ENCODE assay signal across 21 mouse cellular contexts in genomic region chr4:134258354-134258753, GRCm38 (mm10). TPM values are rescaled to one million over a fixed set of nuclear protein-coding genes. Genes with fewer than 3 reads are reported as not detected.
A peak's percentile ranks its signal among the peaks of the same experiment; 100 is the strongest.
DNase-seq lines count a peak whose midpoint lies in the region; ATAC-seq and TF ChIP-seq lines count a peak whose summit lies in the region.
"Had no signal": no experiment of that assay in that cellular context is flagged by ENCODE, and none has a peak within 500 bp of the region (broad histone marks: within the 10 kb centered on the region; RNA-seq: fewer than 3 reads in every experiment).

No protein-coding gene starts in this region.

- H3K36me3 ChIP-seq in heart, embryonic 13.5 days: no peaks in the 10 kb centered on the region
- no peaks in the 10 kb centered on the region for H3K36me3 ChIP-seq in lung, embryonic 14.5 days (ENCODE audit: insufficient read depth)
- H3K36me3 ChIP-seq in lung, embryonic 15.5 days: no peaks in the 10 kb centered on the region
- H3K36me3 ChIP-seq: G1E; neural tube, embryonic 13.5 days had no signal

- TF ChIP-seq CTCF in lung, embryonic 14.5 days (IDR thresholded peaks at IDR 0.05; ENCODE audit: low read depth): no peak
- no peak for TF ChIP-seq CTCF in lung, adult 2 months (IDR thresholded peaks at IDR 0.05; ENCODE audit: insufficient read depth, low read length)

- peaks cover 17% of the 10 kb centered on the region for H3K27me3 ChIP-seq in heart, embryonic 13.5 days (replicated peaks)
- H3K27me3 ChIP-seq in lung, embryonic 14.5 days (ENCODE audit: insufficient read depth, low read length): peaks cover 6% of the 10 kb centered on the region
- H3K27me3 ChIP-seq in lung, embryonic 15.5 days: peaks cover 14% of the 10 kb centered on the region

- H3K27ac ChIP-seq in heart, embryonic 13.5 days (replicated peaks): 0 out of 2 replicates have a peak overlapping the region, but pooled peaks have one; percentile 2
- H3K27ac ChIP-seq in lung, embryonic 14.5 days (ENCODE audit: low read depth): peak overlapping the region; percentile 13; the same call in 1 of the 2 replicates
- H3K27ac ChIP-seq in lung, embryonic 15.5 days: peak overlapping the region; percentile 70; the same call in 1 of the 2 replicates
- H3K27ac ChIP-seq: neural tube, embryonic 13.5 days had no signal

- no peaks in the 10 kb centered on the region for H3K9me3 ChIP-seq in heart, embryonic 13.5 days
- H3K9me3 ChIP-seq in lung, embryonic 14.5 days (ENCODE audit: low read depth, low read length): no peaks in the 10 kb centered on the region
- no peaks in the 10 kb centered on the region for H3K9me3 ChIP-seq in lung, embryonic 15.5 days
- H3K9me3 ChIP-seq: neural tube, embryonic 13.5 days had no signal

- no peak for TF ChIP-seq POLR2A in lung, adult 2 months (IDR thresholded peaks at IDR 0.05; ENCODE audit: borderline replicate concordance, extremely low read depth, low read depth, low read length)

- H3K4me3 ChIP-seq in heart, embryonic 13.5 days: no peak overlapping the region
- no peak overlapping the region for H3K4me3 ChIP-seq in lung, embryonic 14.5 days (ENCODE audit: low read depth, low read length)
- H3K4me3 ChIP-seq in lung, adult 2 months (replicated peaks; ENCODE audit: extremely low read depth, low read depth, low read length): no peak overlapping the region
- H3K4me3 ChIP-seq in lung, embryonic 15.5 days: no peak overlapping the region
- H3K4me3 ChIP-seq: neural tube, embryonic 13.5 days had no signal

- intact Hi-C loops in heart, postnatal 36 days (cut with DNase I): no loop called here

- no peak for DNase-seq in heart, postnatal 36 days
- DNase-seq in lung, embryonic 14.5 days: peak; percentile 54
- DNase-seq in lung, adult 2 months: no peak
- DNase-seq in naive thymus-derived CD4-positive, alpha-beta T cell, adult 2 months (ENCODE audit: low read depth): peak; percentile 34
- no peak for DNase-seq in cerebellum, adult 9-11 months
- DNase-seq: cerebellum, postnatal 25 days; heart, postnatal 14 days; kidney, postnatal 14 days; layer of hippocampus, adult 9-11 months; liver had no signal

- ATAC-seq in heart, embryonic 13.5 days (ENCODE audit: extremely low read depth, insufficient number of reproducible peaks, low FRiP score, low TSS enrichment): no peak
- ATAC-seq in lung, embryonic 14.5 days (ENCODE audit: insufficient read depth): no peak
- ATAC-seq in lung, embryonic 15.5 days (ENCODE audit: borderline replicate concordance, extremely low read depth, low FRiP score, low TSS enrichment): no peak
- ATAC-seq: hindbrain, embryonic 16.5 days had no signal

- 66% methylated on average over 11 of the region's 11 CpGs for WGBS in heart, embryonic 13.5 days
- WGBS in lung, embryonic 14.5 days: 40% methylated on average over 11 of the region's 11 CpGs
- WGBS in lung, adult 2 months: 21% methylated on average over 11 of the region's 11 CpGs
- WGBS in lung, embryonic 15.5 days: 37% methylated on average over 11 of the region's 11 CpGs

- H3K4me1 ChIP-seq in heart, embryonic 13.5 days: peaks cover 47% of the 10 kb centered on the region
- H3K4me1 ChIP-seq in lung, embryonic 14.5 days (ENCODE audit: insufficient read depth): 0 out of 2 replicates have a peak, but pooled peaks cover 4% of the 10 kb centered on the region
- H3K4me1 ChIP-seq in lung, adult 2 months (ENCODE audit: control insufficient read depth, insufficient read depth, low read length): peaks cover 4% of the 10 kb centered on the region
- H3K4me1 ChIP-seq in lung, embryonic 15.5 days: peaks cover 44% of the 10 kb centered on the region

- no peak overlapping the region for H3K4me2 ChIP-seq in heart, embryonic 13.5 days
- no peak overlapping the region; the same call in 1 of the 2 replicates for H3K4me2 ChIP-seq in lung, embryonic 14.5 days
- peak overlapping the region; percentile 6; the same call in 1 of the 2 replicates for H3K4me2 ChIP-seq in lung, embryonic 15.5 days
- H3K4me2 ChIP-seq: neural tube, embryonic 13.5 days had no signal

- no peak overlapping the region for H3K9ac ChIP-seq in heart, embryonic 13.5 days
- H3K9ac ChIP-seq in lung, embryonic 14.5 days: no peak overlapping the region
- H3K9ac ChIP-seq in lung, embryonic 15.5 days: no peak overlapping the region
- H3K9ac ChIP-seq: neural tube, embryonic 13.5 days had no signal

RNA-seq across cellular contexts. Expression of gene Grrp1, which starts 4.4 kb away (rescaled TPM):
- polyA plus RNA-seq in heart, embryonic 13.5 days (2015; fragmentation: Nextera tagmentation; extraction: Ambion mirVana): 4.3 and 5.0 TPM in 2 replicates
- 1 to 10 TPM; 6.1 to 9.5 TPM for total RNA-seq in heart, postnatal 36 days (2021)
- polyA plus RNA-seq in lung, embryonic 14.5 days (2014; fragmentation: Nextera tagmentation; extraction: Ambion mirVana): 10.2 and 11.6 TPM in 2 replicates
- 37.9 and 61.1 TPM in 2 replicates for polyA plus RNA-seq in lung, adult 2 months (2012; rRNA removed)
- polyA plus RNA-seq in lung, embryonic 15.5 days (2015; fragmentation: Nextera tagmentation; extraction: Ambion mirVana): 11.0 and 12.5 TPM in 2 replicates
- total RNA-seq: G1E; megakaryocyte, adult 5-6 weeks had no signal
- polyA plus RNA-seq: G1E had no signal

RNA-seq across cellular contexts. Expression of gene Gm30191, which starts 11.6 kb away (rescaled TPM):
- polyA plus RNA-seq in heart, embryonic 13.5 days (2015; fragmentation: Nextera tagmentation; extraction: Ambion mirVana): not detected in 2 replicates
- not detected for total RNA-seq in heart, postnatal 36 days (2021)
- polyA plus RNA-seq in lung, embryonic 14.5 days (2014; fragmentation: Nextera tagmentation; extraction: Ambion mirVana): not detected in 2 replicates
- polyA plus RNA-seq in lung, adult 2 months (2012; rRNA removed): not detected in 2 replicates
- polyA plus RNA-seq in lung, embryonic 15.5 days (2015; fragmentation: Nextera tagmentation; extraction: Ambion mirVana): not detected in 2 replicates
- total RNA-seq: adrenal gland, adult 18-20 months; G1E; gastrocnemius, postnatal 4 days; heart, postnatal 14 days; left cerebral cortex, postnatal 14 days; megakaryocyte, adult 5-6 weeks; midbrain, postnatal 0 days had no signal
- polyA plus RNA-seq: embryonic facial prominence, embryonic 11.5 days; G1E; neural tube, embryonic 13.5 days had no signal

RNA-seq across cellular contexts. Expression of gene Zfp593, which starts 13.0 kb away (rescaled TPM):
- polyA plus RNA-seq in heart, embryonic 13.5 days (2015; fragmentation: Nextera tagmentation; extraction: Ambion mirVana): 9.2 and 9.9 TPM in 2 replicates
- 1 to 10 TPM; 2.6 to 3.7 TPM for total RNA-seq in heart, postnatal 36 days (2021)
- polyA plus RNA-seq in lung, embryonic 14.5 days (2014; fragmentation: Nextera tagmentation; extraction: Ambion mirVana): 16.4 and 17.5 TPM in 2 replicates
- 7.2 and 7.5 TPM in 2 replicates for polyA plus RNA-seq in lung, adult 2 months (2012; rRNA removed)
- polyA plus RNA-seq in lung, embryonic 15.5 days (2015; fragmentation: Nextera tagmentation; extraction: Ambion mirVana): 15.2 and 15.9 TPM in 2 replicates

RNA-seq across cellular contexts. Expression of gene E130218I03Rik, which starts 14.9 kb away (rescaled TPM):
- 0.17 and 0.21 TPM in 2 replicates for polyA plus RNA-seq in heart, embryonic 13.5 days (2015; fragmentation: Nextera tagmentation; extraction: Ambion mirVana)
- total RNA-seq in heart, postnatal 36 days (2021): not detected
- polyA plus RNA-seq in lung, embryonic 14.5 days (2014; fragmentation: Nextera tagmentation; extraction: Ambion mirVana): 0.29 and 0.41 TPM in 2 replicates
- not detected in 2 replicates for polyA plus RNA-seq in lung, adult 2 months (2012; rRNA removed)
- 0.45 and 0.52 TPM in 2 replicates for polyA plus RNA-seq in lung, embryonic 15.5 days (2015; fragmentation: Nextera tagmentation; extraction: Ambion mirVana)
- total RNA-seq: adrenal gland, adult 18-20 months; gastrocnemius, postnatal 4 days; heart, postnatal 14 days; left cerebral cortex, postnatal 14 days; megakaryocyte, adult 5-6 weeks; midbrain, postnatal 0 days had no signal

RNA-seq across cellular contexts. Expression of gene Cnksr1, which starts 20.2 kb away (rescaled TPM):
- polyA plus RNA-seq in heart, embryonic 13.5 days (2015; fragmentation: Nextera tagmentation; extraction: Ambion mirVana): 1.3 and 1.5 TPM in 2 replicates
- 1 to 10 TPM; 4.7 to 5.5 TPM for total RNA-seq in heart, postnatal 36 days (2021)
- 6.2 TPM in 2 replicates for polyA plus RNA-seq in lung, embryonic 14.5 days (2014; fragmentation: Nextera tagmentation; extraction: Ambion mirVana)
- polyA plus RNA-seq in lung, adult 2 months (2012; rRNA removed): 13.8 and 15.8 TPM in 2 replicates
- polyA plus RNA-seq in lung, embryonic 15.5 days (2015; fragmentation: Nextera tagmentation; extraction: Ambion mirVana): 10.1 and 10.9 TPM in 2 replicates
- total RNA-seq: megakaryocyte, adult 5-6 weeks had no signal
- polyA plus RNA-seq: G1E; neural tube, embryonic 13.5 days had no signal

Comparison
In these comparisons a context has a peak if more than half of its experiments do, and no peak if none do; other contexts are left out.
1. DNase-seq: peak in lung, embryonic 14.5 days (single experiment) and naive thymus-derived CD4-positive, alpha-beta T cell, adult 2 months (single experiment); none in heart, postnatal 36 days (0 of 2), lung, adult 2 months (single experiment) and cerebellum, adult 9-11 months (single experiment).
2. H3K27ac ChIP-seq: peak in every context shown above with its lines; median percentile 70 in lung, embryonic 15.5 days; 13 in lung, embryonic 14.5 days; 2 in heart, embryonic 13.5 days.